Mouse (Mus musculus): ENCODE data around the gene Sun5. TPM values are rescaled to one million over a fixed set of nuclear protein-coding genes. Genes with fewer than 3 reads are reported as not detected.

Sun5 gene
- polyA plus RNA-seq, 1 experiment from 2014 or later, result not detected

Other genes with a start within 250 kb of the Sun5 start
- 76.0 and 92.8 TPM in 2 replicates for gene Commd7, start 238.3 kb downstream of the Sun5 start, polyA plus RNA-seq (2014; fragmentation: Nextera tagmentation; extraction: Ambion mirVana)
- 3.1 and 3.2 TPM in 2 replicates for gene Dnmt3b, start 221.6 kb downstream of the Sun5 start, polyA plus RNA-seq (2014; fragmentation: Nextera tagmentation; extraction: Ambion mirVana)
- 0.17 TPM in 1 of 2 replicates, not detected in the other for gene Dnmt3c, start 174.4 kb downstream of the Sun5 start, polyA plus RNA-seq (2014; fragmentation: Nextera tagmentation; extraction: Ambion mirVana)
- 369 and 443 TPM in 2 replicates for gene Mapre1, start 129.8 kb downstream of the Sun5 start, polyA plus RNA-seq (2014; fragmentation: Nextera tagmentation; extraction: Ambion mirVana)
- gene Efcab8, start 91.2 kb downstream of the Sun5 start, polyA plus RNA-seq (2014; fragmentation: Nextera tagmentation; extraction: Ambion mirVana), result not detected in 2 replicates
- not detected in 2 replicates for gene Bpifb2, start 4.0 kb upstream of the Sun5 start, polyA plus RNA-seq (2014; fragmentation: Nextera tagmentation; extraction: Ambion mirVana)
- gene Bpifb6, start 29.3 kb upstream of the Sun5 start, polyA plus RNA-seq (2014; fragmentation: Nextera tagmentation; extraction: Ambion mirVana), result 0.12 TPM in 1 of 2 replicates, not detected in the other
- not detected in 2 replicates for gene Bpifb3, start 47.1 kb upstream of the Sun5 start, polyA plus RNA-seq (2014; fragmentation: Nextera tagmentation; extraction: Ambion mirVana)
- gene Bpifb4, start 67.1 kb upstream of the Sun5 start, polyA plus RNA-seq (2014; fragmentation: Nextera tagmentation; extraction: Ambion mirVana), result not detected in 2 replicates
- not detected in 2 replicates for gene Bpifa6, start 103.9 kb upstream of the Sun5 start, polyA plus RNA-seq (2014; fragmentation: Nextera tagmentation; extraction: Ambion mirVana)
- gene Bpifa2, start 137.2 kb upstream of the Sun5 start, polyA plus RNA-seq (2014; fragmentation: Nextera tagmentation; extraction: Ambion mirVana), result not detected in 2 replicates